Mouse (Mus musculus): Measurements from ENCODE around the gene Gm10668. TPM values are rescaled to one million over a fixed set of nuclear protein-coding genes. Genes with fewer than 3 reads are reported as not detected.
"Not testable (repeated sequence)": the region's sequence is repeated elsewhere in the genome, so short reads cannot be mapped to it uniquely, and the experiment has no call there.

Gene Gm10668
- total RNA-seq (2021), result not detected

DNA sequence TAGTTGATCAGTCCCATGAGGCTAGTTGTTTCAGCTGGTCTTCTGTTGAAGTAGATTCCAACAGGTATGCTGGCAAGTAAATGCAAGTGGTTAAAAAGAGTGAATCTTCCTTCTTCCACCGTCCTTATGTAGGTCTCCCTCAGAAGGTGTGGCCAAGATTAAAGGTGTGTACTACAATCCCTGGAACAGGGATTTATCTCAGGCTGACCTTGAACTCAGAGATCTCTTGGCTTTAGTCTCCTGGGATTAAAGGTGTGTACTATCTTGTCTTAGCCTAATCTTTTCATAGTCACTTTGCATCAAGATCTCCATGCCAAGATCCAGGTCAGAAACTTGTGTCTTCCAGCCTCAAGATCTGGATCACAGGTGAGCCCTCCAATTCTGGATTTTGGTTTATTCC lies at the start of gene Gm10668:
Gm10668 (minus strand) TSS at position 101 of the 400 bp plus-strand sequence.
- intact Hi-C loops (cut with DNase I); DNase-seq: not testable (repeated sequence)

GRCm38 (mm10) chr7:20770885-20771284 lies 40.5 kb upstream of the Gm10668 start, which contains the start of gene Vmn1r112:
TSS of gene Vmn1r112 (plus strand) at chr7:20771185.
- intact Hi-C loops (cut with DNase I); DNase-seq: not testable (repeated sequence)

DNA sequence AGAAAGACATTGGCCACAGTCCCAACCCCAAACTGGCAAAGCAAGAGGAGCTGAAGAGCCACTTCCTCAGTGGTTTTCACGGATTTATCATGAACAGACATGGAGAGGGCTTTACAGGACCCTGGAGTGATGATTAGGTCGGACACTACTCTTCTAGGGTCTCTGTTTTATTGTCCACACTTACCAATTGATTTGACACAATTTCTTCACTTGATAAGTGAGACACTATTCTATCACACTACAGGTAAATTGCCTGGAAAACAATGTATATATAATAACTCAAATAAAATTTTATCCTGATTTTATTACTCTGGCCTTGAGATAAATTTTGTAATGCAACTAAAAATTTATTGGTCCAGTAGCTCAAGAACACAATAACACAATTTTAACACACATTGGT lies 27.3 kb downstream of the Gm10668 start, which contains the start of gene Vmn1r111:
Vmn1r111 (minus strand) TSS at position 101 of the 400 bp plus-strand sequence.
- DNase-seq; intact Hi-C loops (cut with DNase I): not testable (repeated sequence)

Other genes starting within 250 kb of the Gm10668 start
- gene Vmn1r103, start 220.1 kb downstream of the Gm10668 start, total RNA-seq (2021), result not detected
- gene Vmn1r104, start 196.8 kb downstream of the Gm10668 start, total RNA-seq (2021), result not detected
- not detected for gene Gm5726, start 184.9 kb downstream of the Gm10668 start, total RNA-seq (2021)
- gene Gm4141, start 154.4 kb downstream of the Gm10668 start, total RNA-seq (2021), result not detected
- not detected for gene Gm4513, start 131.6 kb downstream of the Gm10668 start, total RNA-seq (2021)
- not detected for gene Vmn1r107, start 61.7 kb downstream of the Gm10668 start, total RNA-seq (2021)
- gene Vmn1r111, start 27.4 kb downstream of the Gm10668 start, total RNA-seq (2021), result not detected
- not detected for gene Vmn1r112, start 40.6 kb upstream of the Gm10668 start, total RNA-seq (2021)
- gene Vmn1r113, start 56.7 kb upstream of the Gm10668 start, total RNA-seq (2021), result not detected
- gene Vmn1r114, start 81.6 kb upstream of the Gm10668 start, total RNA-seq (2021), result not detected
- gene Vmn1r115, start 114.4 kb upstream of the Gm10668 start, total RNA-seq (2021), result not detected
- gene Vmn1r116, start 141.6 kb upstream of the Gm10668 start, total RNA-seq (2021), result not detected
- not detected for gene Vmn1r117, start 153.5 kb upstream of the Gm10668 start, total RNA-seq (2021)
- not detected for gene Vmn1r118, start 181.7 kb upstream of the Gm10668 start, total RNA-seq (2021)

All from heart, postnatal 10 days (tissue).